Mouse (Mus musculus) T-helper 1 cell (primary cell): ENCODE results near the gene Kif5c.

Experiments used
- in situ Hi-C: fragments of 300-600 bp; cut with MboI, MseI; formaldehyde crosslinking; loops from one replicate; pipeline ENCODE4 v1.15.1; 2025; ENCODE audit warnings: high pct_unique_total_duplicates

Kif5c gene

GRCm38 (mm10) chr2:49743775-49744174, 124.7 kb downstream of the Kif5c start:
- in situ Hi-C loops = no loop called here

- in situ Hi-C loops = no loop called here
These were observed 125.4 kb downstream of the Kif5c start for GRCm38 (mm10) chr2:49744251-49745093.

GRCm38 (mm10) chr2:49745094-49745781, 126.1 kb downstream of the Kif5c start:
- in situ Hi-C loops = no loop called here

GRCm38 (mm10) chr2:49746947-49747346, 127.8 kb downstream of the Kif5c start:
- in situ Hi-C loops = no loop called here

- in situ Hi-C loops = no loop called here
These were observed 128.6 kb downstream of the Kif5c start for GRCm38 (mm10) chr2:49747670-49748069.

- in situ Hi-C loops = no loop called here
These were observed 129.7 kb downstream of the Kif5c start for GRCm38 (mm10) chr2:49748628-49749342.

GRCm38 (mm10) chr2:49749730-49750576, 130.9 kb downstream of the Kif5c start:
- in situ Hi-C loops = no loop called here

- in situ Hi-C loops = no loop called here
These were observed 132.6 kb downstream of the Kif5c start for GRCm38 (mm10) chr2:49751544-49752210.

- in situ Hi-C loops = no loop called here
These were observed 133.1 kb downstream of the Kif5c start for GRCm38 (mm10) chr2:49752211-49752607.

GRCm38 (mm10) chr2:49753062-49753461, 134.0 kb downstream of the Kif5c start:
- in situ Hi-C loops = no loop called here

- in situ Hi-C loops = no loop called here
These were observed 136.0 kb downstream of the Kif5c start for GRCm38 (mm10) chr2:49755054-49755453.

GRCm38 (mm10) chr2:49757616-49758015, 138.5 kb downstream of the Kif5c start:
- in situ Hi-C loops = no loop called here

- in situ Hi-C loops = loop anchor here (10.0 kb wide), 1 partner anchor 510 kb away; no protein-coding TSS in a partner anchor
These were observed 145.3 kb downstream of the Kif5c start for GRCm38 (mm10) chr2:49764331-49764946.

- in situ Hi-C loops = loop anchor here (5.0 to 10.0 kb wide), 2 partner anchors 98 to 506 kb away; no protein-coding TSS in a partner anchor
These were observed 149.8 kb downstream of the Kif5c start for GRCm38 (mm10) chr2:49768916-49769315.

- in situ Hi-C loops = no loop called here
These were observed 151.3 kb downstream of the Kif5c start for GRCm38 (mm10) chr2:49770440-49770839.

- in situ Hi-C loops = no loop called here
These were observed 152.1 kb downstream of the Kif5c start for GRCm38 (mm10) chr2:49771172-49771571.

- in situ Hi-C loops = no loop called here
These were observed 154.3 kb downstream of the Kif5c start for GRCm38 (mm10) chr2:49773194-49773931.

- in situ Hi-C loops = no loop called here
These were observed 155.1 kb downstream of the Kif5c start for GRCm38 (mm10) chr2:49774180-49774579.

- in situ Hi-C loops = no loop called here
These were observed 156.1 kb downstream of the Kif5c start for GRCm38 (mm10) chr2:49775187-49775586.
